Mouse (Mus musculus) inflammation-experienced regulatory T-cells (primary cell): ENCODE data around the gene Lrrc7. TPM values are rescaled to one million over a fixed set of nuclear protein-coding genes. Genes with fewer than 3 reads are reported as not detected.

Experiments used
- polyA plus RNA-seq, 2 experiments: library from polyadenylated mRNA; unstranded; fragments of 100-300 nt; shearing (Covaris generic); gene quantifications; one replicate each; pipeline ENCODE4 v1.2.1; 2017

Lrrc7 gene
- 1 to 10 TPM in 1 of 2 experiments, under 1 TPM in 1; 0.63 to 2.5 TPM for polyA plus RNA-seq

GRCm38 (mm10) chr3:158561987-158562360 is at the start of gene Lrrc7:
TSS of gene Lrrc7 (minus strand) at chr3:158562221.

GRCm38 (mm10) chr3:158036329-158036988 is 525.6 kb downstream of the Lrrc7 start, which contains the start of the genes Srsf11 and Lrrc40:
TSS of gene Srsf11 (minus strand) at chr3:158036639.
TSS of gene Lrrc40 (plus strand) at chr3:158036662.

